Mouse (Mus musculus) midbrain, postnatal 0 days (tissue): ENCODE data around the gene Lpcat3. TPM values are rescaled to one million over a fixed set of nuclear protein-coding genes. Genes with fewer than 3 reads are reported as not detected.
"Not testable (repeated sequence)": the region's sequence is repeated elsewhere in the genome, so short reads cannot be mapped to it uniquely, and the experiment has no call there.

Experiments
- ATAC-seq: fragments of 200-750 bp; cut with Nextera tagmentation; 2 replicates; pipeline ENCODE4 v1.8.0; 2017; ENCODE audit warnings: moderate number of reproducible peaks, mild to moderate bottlenecking, moderate TSS enrichment, moderate library complexity; ENCODE audit not compliant: low FRiP score
- DNase-seq: peaks from one replicate; pipeline ENCODE4 v3.0.0-alpha.2; 2015; ENCODE audit warnings: low spot score
- H3K27ac ChIP-seq: fragments of 300-500 bp; sonication (generic); 2 replicates; pipeline ENCODE4 v1.5.1; 2014; ENCODE audit warnings: low read depth, mild to moderate bottlenecking, low read length, mixed read lengths
- H3K27me3 ChIP-seq: fragments of 300-500 bp; sonication (generic); 2 replicates; pipeline ENCODE4 v1.6.1; 2014; ENCODE audit warnings: low read length, control low read depth, mixed read lengths; ENCODE audit not compliant: insufficient read depth
- H3K36me3 ChIP-seq: fragments of 300-500 bp; sonication (generic); 2 replicates; pipeline ENCODE4 v1.6.1; 2014; ENCODE audit warnings: low read length, control low read depth, mixed read lengths; ENCODE audit not compliant: insufficient read depth
- H3K4me1 ChIP-seq: fragments of 300-500 bp; sonication (generic); 2 replicates; pipeline ENCODE4 v1.6.1; 2014; ENCODE audit warnings: mild to moderate bottlenecking, control low read depth, antibody characterized with exemption, low read length, mixed read lengths; ENCODE audit not compliant: insufficient read depth
- H3K4me2 ChIP-seq: fragments of 300-500 bp; sonication (generic); 2 replicates; pipeline ENCODE4 v1.6.1; 2014; ENCODE audit warnings: low read depth, mild to moderate bottlenecking, low read length, mixed read lengths; ENCODE audit not compliant: poor library complexity, severe bottlenecking
- H3K4me3 ChIP-seq: fragments of 300-500 bp; sonication (generic); 2 replicates; pipeline ENCODE4 v1.5.1; 2014; ENCODE audit warnings: low read depth, mild to moderate bottlenecking, low read length, moderate library complexity
- H3K9ac ChIP-seq: fragments of 300-500 bp; sonication (generic); replicated peaks from 2 replicates; pipeline ENCODE4 v1.6.1; 2014; ENCODE audit warnings: mild to moderate bottlenecking, low read length, moderate library complexity, mixed read lengths; ENCODE audit not compliant: poor library complexity, severe bottlenecking
- H3K9me3 ChIP-seq: fragments of 300-500 bp; sonication (generic); 2 replicates; pipeline ENCODE4 v1.6.1; 2016; ENCODE audit warnings: low read length, control low read depth
- CTCF ChIP-seq: IDR thresholded peaks from 2 replicates; pipeline ENCODE4 v1.5.1; 2016; ENCODE audit warnings: antibody characterized with exemption, mild to moderate bottlenecking
- WGBS: fragments of 180-500 bp; shearing (Covaris S2); extraction: QIAGEN DNeasy Blood & Tissue Kit; methylation state at CpG from one replicate; pipeline ENCODE4 v1.1.7; 2014; 5-methylcytosine and 5-hydroxymethylcytosine counted together
- polyA plus RNA-seq: library from polyadenylated mRNA; unstranded; fragments of >200 nt; fragmentation: Nextera tagmentation; extraction: Ambion mirVana; gene quantifications from 2 replicates; pipeline ENCODE4 v1.2.1, GENCODE M21; 2015
- total RNA-seq: library from RNA; depleted of rRNA; stranded (reverse); fragments of >200 nt; gene quantifications from 2 replicates; pipeline ENCODE4 v1.2.3, GENCODE M21; 2014

Lpcat3 gene
- total and polyA plus RNA-seq, 2 experiments from 2014 or later: 35.0 to 40.0 TPM

GRCm38 (mm10) chr6:124672100-124672499 lies 9.3 kb downstream of the Lpcat3 start:
- ATAC-seq (no peak), DNase-seq (no peak)
- Histone ChIP-seq H3K4me1 (no peaks in the 10 kb centered on the region), H3K27me3 (no peaks in the 10 kb centered on the region), H3K36me3 (no peaks in the 10 kb centered on the region), H3K9ac (no peak overlapping the region), H3K4me3 (no peak overlapping the region), H3K27ac (no peak overlapping the region), H3K9me3 (no peaks in the 10 kb centered on the region), H3K4me2 (no peak overlapping the region)
- 84% methylated on average over 6 of the region's 6 CpGs for WGBS
- no peak for TF ChIP-seq CTCF

DNA sequence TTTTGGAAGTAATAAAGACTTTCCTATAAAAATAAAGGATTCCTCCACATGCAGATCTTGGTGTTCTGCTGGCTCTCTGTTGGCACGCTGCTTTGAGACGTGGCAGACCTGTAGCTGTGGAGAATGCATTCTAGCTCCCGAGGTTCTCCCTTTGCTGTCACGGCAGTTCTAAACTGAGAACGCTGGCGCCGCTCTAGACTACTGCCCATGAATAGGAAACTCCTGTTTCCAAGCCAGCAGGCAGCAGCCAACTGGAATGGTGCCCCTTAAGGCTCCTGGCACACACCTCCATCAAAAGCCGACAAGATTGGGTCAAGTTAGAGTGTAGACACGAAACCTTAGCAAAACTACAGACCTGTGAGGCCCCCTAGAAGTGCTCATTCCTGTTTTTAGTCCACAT lies 10.8 kb downstream of the Lpcat3 start:
- Histone ChIP-seq H3K36me3 (no peaks in the 10 kb centered on the region), H3K4me2 (no peak overlapping the region), H3K4me1 (no peaks in the 10 kb centered on the region), H3K27ac (no peak overlapping the region), H3K27me3 (no peaks in the 10 kb centered on the region), H3K9ac (no peak overlapping the region), H3K4me3 (no peak overlapping the region), H3K9me3 (no peaks in the 10 kb centered on the region)
- ATAC-seq: no peak
- WGBS: 72% methylated on average over 9 of the region's 9 CpGs
- DNase-seq: peak; percentile 8
- no peak for TF ChIP-seq CTCF

DNA sequence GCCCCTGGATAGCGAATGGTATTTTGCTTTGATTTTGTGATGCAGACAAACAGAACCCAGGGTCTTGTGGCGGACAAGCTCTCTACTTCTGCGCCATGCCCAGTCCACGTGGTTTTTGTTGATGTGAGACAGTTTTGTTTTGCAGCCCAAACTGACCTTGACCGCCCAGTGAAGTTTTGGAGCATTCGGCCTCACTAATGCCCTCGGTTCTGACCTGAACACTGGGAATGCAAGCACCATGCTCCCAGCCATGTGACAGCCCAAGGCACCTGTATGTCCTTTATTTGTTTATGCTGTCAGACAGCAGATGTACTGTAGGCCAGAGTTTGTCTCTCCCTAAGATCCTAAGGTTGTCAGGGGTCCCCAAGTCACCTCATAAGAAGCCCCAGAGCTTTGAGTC lies 11.8 kb downstream of the Lpcat3 start:
- no peaks in the 10 kb centered on the region for H3K27me3 ChIP-seq
- H3K4me1 ChIP-seq: no peaks in the 10 kb centered on the region
- H3K27ac ChIP-seq: no peak overlapping the region
- no peak overlapping the region for H3K4me2 ChIP-seq
- no peak for ATAC-seq
- no peak for TF ChIP-seq CTCF
- no peak for DNase-seq
- H3K4me3 ChIP-seq: no peak overlapping the region
- no peaks in the 10 kb centered on the region for H3K9me3 ChIP-seq
- H3K9ac ChIP-seq: no peak overlapping the region
- no peaks in the 10 kb centered on the region for H3K36me3 ChIP-seq
- WGBS: 95% methylated on average over 7 of the region's 7 CpGs

GRCm38 (mm10) chr6:124676171-124676570 lies 13.3 kb downstream of the Lpcat3 start:
- WGBS: 88% methylated on average over 6 of the region's 6 CpGs
- Histone ChIP-seq H3K4me2 (no peak overlapping the region), H3K36me3 (no peaks in the 10 kb centered on the region), H3K9me3 (no peaks in the 10 kb centered on the region), H3K27me3 (no peaks in the 10 kb centered on the region), H3K4me3 (no peak overlapping the region), H3K27ac (no peak overlapping the region), H3K4me1 (no peaks in the 10 kb centered on the region), H3K9ac (no peak overlapping the region)
- DNase-seq (no peak), ATAC-seq (no peak)
- no peak for TF ChIP-seq CTCF

GRCm38 (mm10) chr6:124678769-124679168 lies 15.9 kb downstream of the Lpcat3 start:
- no peak overlapping the region for H3K9ac ChIP-seq
- H3K27ac ChIP-seq: no peak overlapping the region
- H3K4me2 ChIP-seq: no peak overlapping the region
- no peaks in the 10 kb centered on the region for H3K4me1 ChIP-seq
- no peak for ATAC-seq
- WGBS: 99% methylated on average over 7 of the region's 7 CpGs
- no peaks in the 10 kb centered on the region for H3K36me3 ChIP-seq
- H3K27me3 ChIP-seq: no peaks in the 10 kb centered on the region
- no peaks in the 10 kb centered on the region for H3K9me3 ChIP-seq
- H3K4me3 ChIP-seq: no peak overlapping the region
- no peak for DNase-seq
- TF ChIP-seq CTCF: no peak

DNA sequence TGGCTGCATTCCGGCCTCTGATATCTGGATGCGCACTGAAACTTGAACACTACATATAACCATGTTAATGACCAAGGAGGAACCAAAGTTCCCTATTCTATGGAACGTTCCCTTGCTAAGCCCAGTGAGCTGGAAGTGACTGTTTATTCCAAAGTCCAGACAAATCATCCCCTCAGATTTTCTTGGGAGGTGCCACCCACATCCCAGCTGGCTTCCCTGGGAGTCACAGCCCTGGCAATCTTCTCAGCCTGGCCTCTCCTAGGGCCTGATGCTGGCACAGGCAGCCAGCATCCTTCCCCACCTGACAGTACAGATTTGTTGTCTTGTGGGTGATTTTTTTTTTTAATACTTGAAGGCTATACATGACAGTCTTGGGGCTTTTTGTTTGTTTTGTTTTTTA lies 16.7 kb downstream of the Lpcat3 start:
- ATAC-seq (no peak), DNase-seq (no peak)
- Histone ChIP-seq H3K36me3 (no peaks in the 10 kb centered on the region), H3K4me3 (no peak overlapping the region), H3K9me3 (no peaks in the 10 kb centered on the region), H3K27me3 (no peaks in the 10 kb centered on the region), H3K4me2 (no peak overlapping the region), H3K27ac (no peak overlapping the region), H3K4me1 (no peaks in the 10 kb centered on the region), H3K9ac (no peak overlapping the region)
- WGBS: 90% methylated on average over 3 of the region's 3 CpGs
- no peak for TF ChIP-seq CTCF

DNA sequence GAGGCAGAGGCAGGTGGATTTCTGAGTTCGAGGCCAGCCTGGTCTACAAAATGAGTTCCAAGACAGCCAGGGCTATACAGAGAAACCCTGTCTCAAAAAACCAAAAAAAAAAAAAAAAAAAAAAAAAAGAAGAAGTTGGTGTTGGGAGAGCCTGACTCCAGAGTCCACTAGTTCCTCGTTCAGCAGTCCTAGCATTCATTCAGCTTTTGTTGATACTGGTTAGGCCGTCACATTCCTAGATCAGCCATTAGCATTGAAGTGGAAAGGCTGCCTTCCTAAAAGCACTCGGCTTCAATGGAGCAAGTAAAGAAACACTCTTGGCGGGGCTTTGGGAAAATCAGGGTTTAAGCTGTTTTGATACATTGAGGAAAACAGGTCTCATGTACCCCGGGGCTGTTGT lies 19.5 kb downstream of the Lpcat3 start:
- not testable (repeated sequence) for H3K36me3 ChIP-seq, H3K27me3 ChIP-seq, H3K4me2 ChIP-seq, H3K9ac ChIP-seq, DNase-seq, H3K9me3 ChIP-seq, H3K4me1 ChIP-seq, H3K4me3 ChIP-seq, ATAC-seq, H3K27ac ChIP-seq
- 66% methylated on average over 6 of the region's 6 CpGs for WGBS
